Mouse (Mus musculus) adrenal gland, postnatal 4 days (tissue): ENCODE measurements around the gene Hes6. TPM values are rescaled to one million over a fixed set of nuclear protein-coding genes. Genes with fewer than 3 reads are reported as not detected.

Experiments used
- total RNA-seq, 2 experiments: library from RNA; stranded (reverse); gene quantifications; 2 replicates each; pipeline ENCODE4 v1.2.3; 2021

Gene Hes6
- total RNA-seq, 2 experiments from 2014 or later = 56.0 to 71.0 TPM

Other genes starting within 250 kb of the Hes6 start
- 10 to 100 TPM in 1 of 2 experiments, 1 to 10 TPM in 1; 10.0 to 12.2 TPM for gene Ramp1, start 234.2 kb downstream of the Hes6 start, total RNA-seq
- 10 to 100 TPM; 49.7 to 52.0 TPM for gene Ube2f, start 163.7 kb downstream of the Hes6 start, total RNA-seq
- gene Scly, start 115.7 kb downstream of the Hes6 start, total RNA-seq = 10 to 100 TPM; 18.8 to 21.3 TPM
- under 1 TPM; 0.06 to 0.08 TPM for gene Espnl, start 92.0 kb downstream of the Hes6 start, total RNA-seq
- gene Klhl30, start 63.0 kb downstream of the Hes6 start, total RNA-seq = 1 to 10 TPM; 1.5 to 3.5 TPM
- 1 to 10 TPM; 1.7 to 1.8 TPM for gene Erfe, start 47.6 kb downstream of the Hes6 start, total RNA-seq
- 100 to 1,000 TPM; 104 TPM for gene Ilkap, start 15.2 kb downstream of the Hes6 start, total RNA-seq
- 10 to 100 TPM; 23.6 to 27.1 TPM for gene Per2, start 45.3 kb upstream of the Hes6 start, total RNA-seq
- gene Traf3ip1, start 80.6 kb upstream of the Hes6 start, total RNA-seq = 10 to 100 TPM; 10.5 to 12.6 TPM
- 10 to 100 TPM; 19.0 to 25.7 TPM for gene Asb1, start 126.5 kb upstream of the Hes6 start, total RNA-seq